18 mouse cellular contexts compared by ENCODE assay signal in the genomic region with DNA sequence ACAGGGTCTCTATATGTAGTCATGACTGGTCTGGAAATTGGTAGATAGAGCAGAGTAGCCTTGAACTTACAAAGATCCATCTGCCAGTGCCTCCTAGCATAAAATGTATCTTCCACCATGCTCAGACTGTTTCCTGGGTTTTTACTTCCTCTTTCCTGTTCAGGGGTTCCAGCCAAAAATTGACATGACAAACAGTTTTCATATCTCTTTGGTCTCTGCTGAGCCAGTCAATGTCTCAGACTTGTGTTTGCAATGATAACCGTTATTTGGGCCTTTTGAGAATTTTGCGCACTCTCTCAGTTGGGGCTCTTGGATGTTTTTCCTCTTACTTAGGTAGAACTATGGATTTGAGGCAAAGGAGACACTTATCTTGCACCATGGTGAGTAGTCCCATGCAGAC. TPM values are rescaled to one million over a fixed set of nuclear protein-coding genes. Genes with fewer than 3 reads are reported as not detected.
"Had no signal": no experiment of that assay in that cellular context is flagged by ENCODE, and none has a peak within 500 bp of the region (broad histone marks: within the 10 kb centered on the region; RNA-seq: fewer than 3 reads in every experiment).

No protein-coding gene starts in this region.

- H3K9ac ChIP-seq: neural tube, embryonic 13.5 days; neural tube, embryonic 15.5 days; stomach, embryonic 15.5 days had no signal

- H3K27ac ChIP-seq: neural tube, embryonic 13.5 days; neural tube, embryonic 15.5 days; stomach, embryonic 15.5 days; stomach, postnatal 0 days had no signal

- H3K4me1 ChIP-seq: neural tube, embryonic 13.5 days; neural tube, embryonic 15.5 days; stomach, embryonic 15.5 days had no signal

- H3K36me3 ChIP-seq: stomach, embryonic 15.5 days had no signal

- H3K4me2 ChIP-seq: neural tube, embryonic 13.5 days; neural tube, embryonic 15.5 days; stomach, embryonic 15.5 days had no signal

- H3K4me3 ChIP-seq: neural tube, embryonic 13.5 days; neural tube, embryonic 15.5 days; stomach, embryonic 15.5 days had no signal

- DNase-seq: retina, postnatal 1 day; right cerebral cortex, adult 18-20 months; right cerebral cortex, postnatal 14 days; right cerebral cortex, postnatal 25 days; right cerebral cortex, postnatal 4 days; spleen, adult 18-20 months; thymus, adult 18-20 months; thymus, adult 2 months; thymus, postnatal 14 days; thymus, postnatal 25 days; thymus, postnatal 36 days; thymus, postnatal 4 days had no signal

- H3K27me3 ChIP-seq: neural tube, embryonic 13.5 days; neural tube, embryonic 15.5 days; stomach, embryonic 15.5 days had no signal

RNA-seq across cellular contexts. Expression of gene Cplx1, which starts 15.6 kb away (rescaled TPM):
- total RNA-seq: neutrophil, adult 5-6 weeks had no signal
- polyA plus RNA-seq: spleen, adult 2 months had no signal
